Mouse (Mus musculus) erythroblast, adult 5-6 weeks (primary cell): Measurements from ENCODE around the gene Ptpra. TPM values are rescaled to one million over a fixed set of nuclear protein-coding genes. Genes with fewer than 3 reads are reported as not detected.

ENCODE experiments used
- ATAC-seq: replicated peaks from 2 replicates; pipeline ENCODE4 v1.8.0; 2016; ENCODE audit warnings: moderate number of reproducible peaks, mild to moderate bottlenecking, moderate TSS enrichment, inconsistent platforms; ENCODE audit not compliant: poor library complexity, low FRiP score, severe bottlenecking
- total RNA-seq, 2 experiments: library from RNA; stranded (forward) in 1 of 2; stranded (reverse) in 1 of 2; fragments of 150-400 nt in 1 of 2; fragments of 200-764, 138-1000 nt in 1 of 2; gene quantifications; 2 replicates each; pipeline versions ENCODE4 v1.2.3 to v1.2.4; 2015 to 2017; ENCODE audit warnings: low replicate concordance in 2 of 2

Gene Ptpra
- total RNA-seq, 2 experiments from 2014 or later, result 39.8 to 42.1 TPM

DNA sequence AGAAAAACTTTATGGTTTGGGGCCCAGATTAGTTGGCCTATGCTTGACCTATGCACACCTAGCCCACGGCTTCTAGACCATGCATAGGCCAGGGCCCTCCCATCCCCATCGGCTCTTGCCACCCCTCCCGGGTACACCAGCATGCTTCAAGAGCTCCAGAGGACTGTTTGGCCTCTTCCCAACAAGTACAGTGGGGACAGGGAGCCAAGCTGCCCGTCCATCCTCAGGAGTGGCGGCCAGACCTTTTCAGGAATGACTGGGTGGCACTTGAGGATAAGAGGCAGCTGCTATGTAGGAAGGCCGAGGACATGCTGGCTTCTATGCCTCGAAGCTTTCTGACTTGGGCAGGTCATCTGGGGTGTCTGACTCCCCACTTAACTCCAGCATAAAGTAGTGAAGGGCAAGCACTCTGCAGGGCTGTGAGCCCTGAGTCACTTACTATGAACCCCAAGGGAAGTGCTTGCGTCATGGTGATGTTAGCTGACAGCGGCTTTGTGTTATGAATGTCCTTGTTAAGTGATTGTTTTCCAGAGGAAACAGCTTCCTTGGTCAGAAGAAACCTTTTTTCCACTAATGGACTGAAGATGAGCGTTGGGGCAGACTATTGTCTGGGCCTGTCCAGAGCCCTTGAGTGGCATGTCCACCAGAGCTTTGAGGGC is 134.0 kb downstream of the Ptpra start:
- no peak for ATAC-seq

DNA sequence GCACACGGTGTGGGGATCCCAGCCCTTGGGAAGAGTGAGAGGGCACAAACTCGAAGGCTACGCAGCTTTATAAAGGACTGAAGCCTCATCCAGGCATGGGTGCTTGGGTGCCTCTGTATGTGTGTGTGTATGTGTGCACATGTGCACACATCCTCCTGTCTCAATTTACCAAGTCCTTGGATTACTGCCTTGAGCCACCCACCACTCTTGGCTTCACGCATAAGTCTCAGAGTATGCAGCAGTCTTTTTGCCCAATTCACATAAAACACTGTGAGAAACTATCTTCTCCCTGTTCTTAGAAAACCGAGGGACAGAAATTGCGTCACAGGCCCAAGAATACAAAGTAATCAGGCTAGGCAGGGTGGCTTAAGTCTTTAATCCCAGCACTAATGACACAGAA is 135.9 kb downstream of the Ptpra start:
- ATAC-seq, result no peak

DNA sequence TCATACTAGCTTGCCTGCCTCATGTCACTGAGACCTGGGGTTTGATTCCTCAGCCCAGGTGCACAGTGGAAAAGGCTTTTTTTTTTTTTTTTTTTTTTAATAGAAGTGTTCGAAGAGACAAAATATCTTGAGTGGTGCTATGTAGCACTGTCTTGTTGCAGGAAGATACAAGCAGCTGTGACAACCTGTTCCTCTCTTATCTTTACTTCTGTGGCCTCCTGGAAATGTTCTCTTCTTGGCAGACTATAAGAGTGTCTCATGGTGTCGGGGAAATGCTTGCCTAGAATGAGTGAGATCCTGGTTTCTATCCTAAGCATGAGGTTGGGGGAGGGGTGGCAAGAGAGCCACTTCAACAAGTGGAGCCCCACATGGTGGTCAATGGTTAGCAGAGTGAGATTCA is 138.3 kb downstream of the Ptpra start:
- ATAC-seq, result no peak

DNA sequence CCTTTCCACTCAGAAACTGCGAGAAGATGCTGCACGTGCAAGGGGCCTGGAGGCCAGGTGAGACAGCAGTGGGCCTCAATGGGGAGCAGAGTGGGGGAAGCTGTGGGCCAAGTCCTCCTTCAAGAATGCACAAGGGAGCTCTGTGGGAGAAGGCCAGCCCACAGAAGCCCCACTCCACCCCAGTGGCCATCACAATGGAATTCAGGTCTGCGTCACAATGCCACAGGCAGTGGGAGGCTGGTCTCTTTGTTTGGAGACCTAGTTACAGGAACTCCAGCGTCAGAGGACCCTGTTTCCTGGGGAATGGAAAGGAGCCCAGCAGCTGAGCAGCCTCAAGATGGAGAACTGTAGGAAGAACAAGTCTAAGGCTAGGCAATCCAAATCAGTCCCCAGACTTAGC is 139.1 kb downstream of the Ptpra start:
- ATAC-seq, result no peak

DNA sequence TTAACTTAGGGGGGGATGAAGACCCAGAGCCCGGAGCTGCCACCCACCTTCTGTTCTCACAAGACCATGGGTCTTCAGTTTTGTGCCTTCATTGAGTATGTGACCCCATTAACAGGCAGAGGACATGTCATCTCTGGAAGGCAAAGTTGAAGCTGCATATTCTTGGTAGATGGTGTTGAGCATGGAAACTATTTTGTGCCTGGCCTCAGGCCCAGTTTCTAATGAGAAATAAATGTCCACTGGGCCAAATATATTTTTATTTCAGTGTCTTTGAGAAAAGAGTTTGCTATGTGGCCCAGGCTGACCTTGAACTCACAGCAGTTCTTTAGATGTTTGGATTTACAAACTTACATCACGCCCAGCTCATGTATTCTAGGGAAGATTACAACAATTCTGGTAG is 139.7 kb downstream of the Ptpra start:
- no peak for ATAC-seq

DNA sequence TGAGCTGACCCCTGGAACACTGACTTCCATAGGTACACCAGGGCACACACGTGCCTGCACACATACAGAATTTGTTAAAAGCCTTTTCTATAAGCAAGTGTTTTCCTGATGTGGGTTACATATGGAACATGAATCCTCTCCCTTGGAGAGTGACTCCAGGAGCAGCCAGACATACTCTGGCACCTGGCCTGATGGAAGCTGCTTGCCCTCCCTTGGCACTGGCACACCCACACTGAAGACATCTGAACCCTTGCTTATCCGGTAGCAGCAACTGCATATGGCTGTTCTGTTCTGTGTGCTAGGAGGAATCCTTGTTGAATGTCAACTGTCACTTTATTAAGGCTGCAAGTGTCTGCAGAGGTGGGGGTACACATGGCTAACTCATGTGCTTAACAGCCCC is 140.9 kb downstream of the Ptpra start:
- ATAC-seq, result no peak

DNA sequence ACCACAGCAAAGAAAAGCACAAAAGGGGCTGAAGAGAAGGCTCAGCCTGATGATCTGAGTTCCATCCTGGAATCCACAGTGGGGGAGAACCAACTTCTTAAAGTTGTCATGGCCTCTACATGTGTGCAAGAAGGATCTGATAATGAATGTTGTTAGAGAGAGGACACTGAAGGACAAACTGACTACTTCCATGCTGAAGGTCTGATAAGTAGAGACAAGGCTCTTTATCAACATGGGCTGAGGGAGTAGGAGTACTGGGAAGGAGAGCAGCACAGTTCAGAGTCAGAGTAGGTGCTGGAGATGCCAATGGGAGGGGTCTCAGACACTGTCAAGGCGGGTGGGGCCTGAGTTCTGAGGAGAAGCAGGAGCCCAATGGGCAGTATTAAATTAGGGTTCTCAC is 145.5 kb downstream of the Ptpra start:
- no peak for ATAC-seq

DNA sequence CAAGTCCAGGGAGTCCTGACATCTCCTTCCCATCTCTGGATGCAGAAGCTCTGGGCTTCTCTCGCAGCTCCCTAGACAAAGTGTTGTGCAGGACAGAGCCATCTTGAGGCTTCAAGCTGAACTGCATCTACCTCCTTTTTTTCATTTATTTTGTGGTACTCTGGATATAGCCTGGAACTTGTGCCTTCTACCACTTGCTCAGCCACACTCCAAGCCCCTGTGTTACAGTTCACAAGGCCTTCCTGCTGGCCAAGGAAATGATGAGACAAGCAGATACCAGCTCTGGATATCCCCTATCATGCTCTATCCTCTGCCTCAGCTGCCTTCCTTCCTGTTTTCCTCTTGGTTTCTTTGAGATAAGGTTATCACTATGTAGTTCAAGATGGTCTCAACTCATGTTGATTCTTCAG is 147.5 kb downstream of the Ptpra start:
- ATAC-seq, result 0 out of 2 replicates have a peak, but pooled peaks have one; percentile 46

DNA sequence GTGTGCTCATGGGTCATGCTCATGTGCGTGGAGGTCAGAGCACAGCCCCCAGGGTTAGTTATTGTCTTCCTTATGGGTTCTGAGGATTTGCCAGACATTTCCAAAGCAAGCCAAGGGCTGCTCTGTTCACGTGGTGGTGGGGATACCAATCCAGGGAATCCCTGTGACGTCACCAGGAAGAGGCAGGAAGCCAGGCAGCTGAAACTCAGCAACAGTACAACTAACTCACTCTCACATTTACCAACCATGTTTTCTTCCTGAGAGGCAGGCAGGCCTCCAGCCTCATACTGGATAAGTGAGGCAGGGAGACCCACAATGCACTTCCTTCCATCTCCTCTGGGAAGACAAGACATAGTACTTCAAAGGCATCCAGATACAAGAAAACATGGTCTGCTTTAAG is 148.3 kb downstream of the Ptpra start:
- no peak for ATAC-seq

DNA sequence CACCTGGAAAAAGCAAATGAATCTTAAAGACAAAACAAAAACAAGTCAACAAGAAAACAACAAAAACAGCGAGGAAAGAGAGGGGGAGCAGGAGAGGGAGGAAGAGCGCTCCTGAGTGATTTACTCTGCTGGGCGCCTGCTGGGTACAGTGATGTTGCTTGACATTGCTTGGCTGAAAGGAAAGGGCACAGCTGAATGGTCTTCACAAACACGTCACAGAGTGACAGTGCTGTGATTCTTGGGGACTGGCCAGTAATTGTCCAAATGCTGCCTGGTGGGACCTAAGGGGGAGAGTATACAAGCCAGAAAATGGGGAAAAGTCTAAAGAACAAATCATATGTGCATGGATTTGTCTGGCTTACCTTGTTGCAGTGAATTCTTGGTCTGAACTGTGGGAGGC is 152.1 kb downstream of the Ptpra start:
- ATAC-seq, result no peak

Other genes with a start within 250 kb of the Ptpra start
- 86.7 and 101 TPM in 2 replicates for gene Nop56, start 175.8 kb upstream of the Ptpra start, total RNA-seq (2015; ENCODE audit: low replicate concordance)
- gene Nop56, start 175.8 kb upstream of the Ptpra start, total RNA-seq (2017; ENCODE audit: low replicate concordance), result 84.8 and 111 TPM in 2 replicates
- 44.5 and 51.5 TPM in 2 replicates for gene Idh3b, start 165.7 kb upstream of the Ptpra start, total RNA-seq (2015; ENCODE audit: low replicate concordance)
- gene Idh3b, start 165.7 kb upstream of the Ptpra start, total RNA-seq (2017; ENCODE audit: low replicate concordance), result 19.8 and 27.0 TPM in 2 replicates
- not detected in 2 replicates for gene Ebf4, start 155.1 kb upstream of the Ptpra start, total RNA-seq (2015; ENCODE audit: low replicate concordance)
- 0.84 TPM in 1 of 2 replicates, not detected in the other for gene Ebf4, start 155.1 kb upstream of the Ptpra start, total RNA-seq (2017; ENCODE audit: low replicate concordance)
- gene Cpxm1, start 52.7 kb upstream of the Ptpra start, total RNA-seq (2015; ENCODE audit: low replicate concordance), result not detected in 2 replicates
- gene Cpxm1, start 52.7 kb upstream of the Ptpra start, total RNA-seq (2017; ENCODE audit: low replicate concordance), result not detected in 2 replicates
- not detected in 2 replicates for gene Gm28372, start 45.0 kb upstream of the Ptpra start, total RNA-seq (2015; ENCODE audit: low replicate concordance)
- not detected in 2 replicates for gene Gm28372, start 45.0 kb upstream of the Ptpra start, total RNA-seq (2017; ENCODE audit: low replicate concordance)
- not detected in 2 replicates for gene 1700020A23Rik, start 45.0 kb upstream of the Ptpra start, total RNA-seq (2015; ENCODE audit: low replicate concordance)
- gene 1700020A23Rik, start 45.0 kb upstream of the Ptpra start, total RNA-seq (2017; ENCODE audit: low replicate concordance), result not detected in 2 replicates
- gene Tmem239, start 43.8 kb upstream of the Ptpra start, total RNA-seq (2015; ENCODE audit: low replicate concordance), result not detected in 2 replicates
- gene Tmem239, start 43.8 kb upstream of the Ptpra start, total RNA-seq (2017; ENCODE audit: low replicate concordance), result not detected in 2 replicates
- 35.1 and 78.4 TPM in 2 replicates for gene Vps16, start 25.9 kb upstream of the Ptpra start, total RNA-seq (2015; ENCODE audit: low replicate concordance)
- 37.1 and 47.7 TPM in 2 replicates for gene Vps16, start 25.9 kb upstream of the Ptpra start, total RNA-seq (2017; ENCODE audit: low replicate concordance)
- 2.1 and 6.0 TPM in 2 replicates for gene Pced1a, start 25.6 kb upstream of the Ptpra start, total RNA-seq (2015; ENCODE audit: low replicate concordance)
- 1.7 and 2.8 TPM in 2 replicates for gene Pced1a, start 25.6 kb upstream of the Ptpra start, total RNA-seq (2017; ENCODE audit: low replicate concordance)
- 15.0 TPM in 2 replicates for gene Mrps26, start 113.5 kb downstream of the Ptpra start, total RNA-seq (2015; ENCODE audit: low replicate concordance)
- gene Mrps26, start 113.5 kb downstream of the Ptpra start, total RNA-seq (2017; ENCODE audit: low replicate concordance), result 6.6 and 13.7 TPM in 2 replicates
- gene Oxt, start 125.9 kb downstream of the Ptpra start, total RNA-seq (2015; ENCODE audit: low replicate concordance), result not detected in 2 replicates
- not detected in 2 replicates for gene Oxt, start 125.9 kb downstream of the Ptpra start, total RNA-seq (2017; ENCODE audit: low replicate concordance)
- gene Avp, start 132.3 kb downstream of the Ptpra start, total RNA-seq (2015; ENCODE audit: low replicate concordance), result not detected in 2 replicates
- not detected in 2 replicates for gene Avp, start 132.3 kb downstream of the Ptpra start, total RNA-seq (2017; ENCODE audit: low replicate concordance)
- 0.84 and 2.9 TPM in 2 replicates for gene Fastkd5, start 179.7 kb downstream of the Ptpra start, total RNA-seq (2015; ENCODE audit: low replicate concordance)
- 7.1 and 9.1 TPM in 2 replicates for gene Fastkd5, start 179.7 kb downstream of the Ptpra start, total RNA-seq (2017; ENCODE audit: low replicate concordance)
- 1.7 and 3.8 TPM in 2 replicates for gene Ubox5, start 179.8 kb downstream of the Ptpra start, total RNA-seq (2015; ENCODE audit: low replicate concordance)
- 0.68 and 0.98 TPM in 2 replicates for gene Ubox5, start 179.8 kb downstream of the Ptpra start, total RNA-seq (2017; ENCODE audit: low replicate concordance)
- gene Lzts3, start 192.5 kb downstream of the Ptpra start, total RNA-seq (2015; ENCODE audit: low replicate concordance), result not detected in 2 replicates
- 0.43 and 0.84 TPM in 2 replicates for gene Lzts3, start 192.5 kb downstream of the Ptpra start, total RNA-seq (2017; ENCODE audit: low replicate concordance)
- 20.9 and 28.2 TPM in 2 replicates for gene Ddrgk1, start 214.4 kb downstream of the Ptpra start, total RNA-seq (2015; ENCODE audit: low replicate concordance)
- gene Ddrgk1, start 214.4 kb downstream of the Ptpra start, total RNA-seq (2017; ENCODE audit: low replicate concordance), result 19.8 and 30.0 TPM in 2 replicates
- gene Itpa, start 217.3 kb downstream of the Ptpra start, total RNA-seq (2015; ENCODE audit: low replicate concordance), result 11.3 and 13.0 TPM in 2 replicates
- gene Itpa, start 217.3 kb downstream of the Ptpra start, total RNA-seq (2017; ENCODE audit: low replicate concordance), result 12.8 and 16.2 TPM in 2 replicates
- gene Slc4a11, start 247.2 kb downstream of the Ptpra start, total RNA-seq (2015; ENCODE audit: low replicate concordance), result not detected in 2 replicates
- not detected in 2 replicates for gene Slc4a11, start 247.2 kb downstream of the Ptpra start, total RNA-seq (2017; ENCODE audit: low replicate concordance)